Mouse (Mus musculus) kidney, adult 8-10 months (tissue): ENCODE measurements around the gene Akr1b8.
"Not testable (repeated sequence)": the region's sequence is repeated elsewhere in the genome, so short reads cannot be mapped to it uniquely, and the experiment has no call there.

Experiments
- DNase-seq, 2 experiments: peaks; one replicate each; pipeline ENCODE4 v3.0.0; 2022

Akr1b8 gene

DNA sequence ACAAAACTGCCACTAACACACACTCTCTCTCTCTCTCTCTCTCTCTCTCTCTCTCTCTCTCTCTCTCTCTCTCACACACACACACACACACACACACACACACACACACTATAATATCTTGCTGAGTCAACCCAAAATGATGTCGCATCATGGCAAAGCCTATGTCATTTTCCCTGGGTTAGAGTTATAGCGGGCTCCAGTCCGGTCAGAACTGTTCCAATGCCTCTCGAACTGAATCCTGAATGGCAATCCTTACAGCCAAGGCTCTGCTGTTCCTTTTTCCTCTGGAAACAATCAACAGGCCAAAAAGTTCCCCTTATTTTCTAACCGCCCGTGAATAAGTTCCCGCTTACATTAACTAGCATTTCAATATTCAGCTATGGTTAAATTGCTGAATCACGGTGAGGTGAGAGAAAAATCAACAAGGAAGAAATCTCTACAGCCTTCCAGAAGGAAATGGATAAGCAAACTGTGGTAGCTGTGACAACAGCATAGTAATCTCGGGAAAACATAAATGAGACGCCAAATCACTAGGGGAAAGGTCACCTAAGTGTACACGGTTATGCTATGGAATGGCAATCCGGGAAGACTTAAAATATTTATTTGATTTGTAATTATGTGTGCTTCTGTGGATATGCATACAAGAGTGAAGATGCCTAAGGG lies 3.8 kb upstream of the Akr1b8 start:
- no peak for DNase-seq

DNA sequence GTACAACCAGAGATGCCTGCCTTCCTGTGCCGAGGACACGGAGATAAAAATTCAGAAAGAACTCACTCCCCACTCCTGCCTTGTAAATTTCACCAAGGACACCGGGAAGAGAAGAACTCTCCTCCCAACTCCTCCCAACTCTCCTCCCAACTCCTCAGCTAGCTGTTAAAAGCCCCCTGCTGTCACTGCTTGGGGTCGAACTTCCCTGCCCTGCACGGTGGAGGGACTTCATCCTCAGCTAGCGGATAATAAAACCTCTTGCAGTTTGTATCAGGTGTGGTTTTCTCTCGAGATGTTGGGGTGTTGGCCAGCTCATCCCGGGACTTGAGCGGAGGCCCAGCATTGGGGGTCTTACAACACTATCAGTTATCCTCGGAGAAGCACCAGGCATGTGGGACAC lies 2.4 kb upstream of the Akr1b8 start:
- not testable (repeated sequence) for DNase-seq

DNA sequence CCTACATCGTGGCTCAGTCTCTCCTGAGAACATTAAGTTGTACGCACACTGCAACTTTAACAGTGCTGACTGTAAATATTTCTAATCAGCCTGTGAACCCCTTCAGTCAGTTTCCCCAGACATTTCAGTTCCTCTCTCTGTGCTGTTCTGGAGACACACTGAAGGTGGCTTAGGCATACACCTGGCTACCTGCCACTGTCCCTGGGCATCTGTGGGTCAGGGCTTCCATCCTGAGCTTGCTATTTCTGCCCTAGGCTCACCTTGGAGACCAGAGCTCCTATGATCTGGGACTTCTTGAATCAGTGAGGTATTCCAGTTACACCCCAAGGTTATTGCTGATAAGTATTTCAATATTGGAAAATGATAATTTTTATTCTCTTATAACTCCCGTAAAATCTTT lies 1.5 kb upstream of the Akr1b8 start:
- no peak for DNase-seq

DNA sequence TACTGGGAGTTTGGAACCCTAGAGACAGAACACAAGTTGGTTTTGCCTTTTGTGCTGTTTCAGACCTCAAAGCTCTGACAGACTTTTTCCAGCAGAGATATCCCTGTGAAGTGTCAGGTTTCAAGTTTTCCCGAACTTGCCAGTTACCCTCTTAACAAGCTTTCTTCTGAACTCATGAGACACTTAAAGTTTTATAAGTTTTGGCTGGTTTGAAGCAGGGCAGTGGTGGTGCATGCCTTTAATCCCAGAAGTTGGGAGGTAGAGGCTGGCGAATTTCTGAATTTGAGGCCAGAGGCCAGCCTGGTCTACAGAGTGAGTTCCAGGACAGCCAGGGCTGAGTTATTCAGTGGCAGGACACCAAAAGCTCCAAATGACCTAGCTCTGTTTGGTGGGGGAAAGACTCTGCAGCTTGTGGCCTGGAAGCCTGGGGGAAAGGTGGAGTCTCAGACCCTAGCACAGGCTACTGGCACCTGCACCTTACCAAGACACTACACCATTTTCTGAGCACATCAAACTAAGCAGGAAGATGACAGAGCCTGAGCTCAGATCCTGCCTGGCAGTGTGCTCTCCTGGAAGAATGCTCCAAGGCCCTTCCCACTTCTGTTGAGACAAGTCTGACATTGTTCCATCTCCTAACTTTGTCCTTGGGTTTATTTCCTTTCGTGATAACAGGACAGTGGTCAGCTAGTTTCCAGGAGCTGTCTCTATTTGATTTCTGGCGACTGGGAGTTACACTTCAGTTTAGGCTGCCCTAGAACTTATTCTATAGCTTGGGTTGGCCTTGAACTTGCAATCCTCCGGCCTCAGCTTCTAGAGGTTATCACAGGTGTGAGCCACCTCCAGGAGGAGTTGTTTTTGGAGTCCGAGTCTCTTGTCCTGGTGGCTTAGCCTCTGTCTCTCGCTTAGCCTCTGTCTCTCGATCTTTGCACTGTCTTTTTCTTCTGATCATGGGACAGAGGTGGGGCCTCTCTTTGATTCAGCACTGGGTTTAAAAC lies 732 bp downstream of the Akr1b8 start:
- no peak for DNase-seq

DNA sequence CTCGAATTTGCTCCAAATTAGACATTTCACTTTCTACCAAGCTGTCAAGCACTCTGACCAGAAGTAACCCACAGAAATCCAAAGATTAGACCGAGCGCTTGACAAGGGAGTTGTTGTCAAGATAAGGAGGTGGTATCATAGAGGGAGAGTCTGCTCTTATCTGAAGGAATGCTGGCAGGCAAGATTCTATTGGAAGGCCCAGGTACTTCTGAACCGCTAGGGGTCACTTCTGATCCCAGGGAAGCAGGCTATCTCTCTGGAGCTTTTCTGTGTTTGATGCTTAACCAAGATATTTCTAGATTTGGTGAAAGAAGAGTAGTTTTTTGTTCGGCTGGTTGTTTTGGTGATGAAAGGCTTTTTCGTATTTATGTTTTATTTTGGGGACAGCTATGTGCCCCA lies 1.4 kb downstream of the Akr1b8 start:
- no peak for DNase-seq

DNA sequence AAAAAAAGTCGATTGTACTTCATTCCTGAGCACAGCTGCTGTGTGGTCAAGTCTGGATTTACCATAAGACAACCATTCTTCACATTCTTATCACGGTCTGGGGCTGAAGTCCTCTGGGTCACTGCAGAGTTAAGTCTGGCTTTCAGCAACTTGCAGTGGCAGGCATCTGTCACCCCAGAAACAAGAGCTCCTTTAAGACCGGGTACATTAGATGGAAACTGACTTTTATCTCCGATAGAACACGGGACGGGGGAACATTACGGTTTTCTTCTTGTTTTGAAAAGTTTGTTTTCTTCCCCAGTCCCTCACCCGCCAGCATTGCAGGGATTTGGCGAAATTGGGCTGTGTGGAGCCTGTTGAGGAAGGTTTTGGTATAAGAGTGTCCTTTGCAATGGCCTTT lies 1.9 kb downstream of the Akr1b8 start:
- no peak for DNase-seq

DNA sequence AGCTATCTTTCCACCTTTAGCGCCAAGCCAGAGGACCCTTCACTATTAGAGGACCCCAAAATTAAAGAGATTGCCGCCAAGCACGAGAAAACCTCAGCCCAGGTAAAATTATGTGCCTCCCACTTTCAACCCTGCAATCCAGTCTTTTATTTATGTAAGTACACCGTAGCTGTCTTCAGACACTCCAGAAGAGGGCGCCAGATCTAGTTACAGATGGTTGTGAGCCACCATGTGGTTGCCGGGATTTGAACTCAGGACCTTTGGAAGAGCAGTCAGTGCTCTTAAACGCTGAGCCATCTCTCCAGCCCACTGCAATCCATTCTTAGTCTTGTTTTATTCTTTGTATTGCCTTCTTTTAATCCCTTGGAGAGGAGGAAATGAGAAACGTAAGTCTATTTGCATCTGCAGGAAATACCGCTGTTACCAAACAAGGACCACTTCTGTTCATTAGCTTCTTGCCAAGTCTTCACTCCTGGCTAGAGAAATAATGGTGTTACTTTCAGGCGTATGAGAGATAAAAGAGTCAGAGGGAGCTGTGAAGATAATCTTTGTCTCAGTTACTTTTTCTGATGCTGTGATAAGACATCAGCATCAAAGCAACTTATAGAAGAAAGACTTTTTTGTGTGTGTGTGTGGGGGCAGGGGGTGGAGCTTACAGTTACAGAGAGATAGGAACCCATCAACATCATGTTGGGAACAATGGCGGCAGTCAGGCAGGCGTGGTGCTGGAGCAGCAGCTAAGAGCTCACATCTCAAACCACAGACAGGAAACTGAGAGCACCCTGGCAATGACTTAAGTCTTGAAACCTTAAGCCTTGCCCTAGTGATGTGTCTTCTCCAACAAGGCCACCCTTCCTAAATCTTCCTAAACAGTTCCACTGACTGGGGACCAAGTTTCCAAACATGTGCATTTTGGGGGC lies 10.6 kb downstream of the Akr1b8 start:
- no peak for DNase-seq

DNA sequence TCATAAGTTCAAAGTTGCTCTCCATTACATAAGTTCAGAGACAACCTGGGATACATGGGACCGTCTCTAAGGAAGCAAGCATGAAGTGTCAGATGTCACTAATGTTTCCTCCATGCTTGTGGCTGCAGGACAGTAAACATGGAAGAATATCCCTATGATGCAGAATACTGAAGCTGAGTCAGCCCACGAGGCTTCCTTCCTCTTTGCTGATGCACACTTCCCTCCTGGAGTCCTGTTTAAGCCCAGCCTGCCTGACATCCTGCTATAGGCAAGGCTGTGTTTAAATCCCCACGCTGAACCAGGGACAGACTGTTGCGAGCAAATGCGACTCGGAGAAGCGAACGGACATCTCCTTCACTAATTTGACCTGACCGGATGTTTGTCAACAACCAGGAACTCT lies 14.1 kb downstream of the Akr1b8 start:
- DNase-seq = no peak

DNA sequence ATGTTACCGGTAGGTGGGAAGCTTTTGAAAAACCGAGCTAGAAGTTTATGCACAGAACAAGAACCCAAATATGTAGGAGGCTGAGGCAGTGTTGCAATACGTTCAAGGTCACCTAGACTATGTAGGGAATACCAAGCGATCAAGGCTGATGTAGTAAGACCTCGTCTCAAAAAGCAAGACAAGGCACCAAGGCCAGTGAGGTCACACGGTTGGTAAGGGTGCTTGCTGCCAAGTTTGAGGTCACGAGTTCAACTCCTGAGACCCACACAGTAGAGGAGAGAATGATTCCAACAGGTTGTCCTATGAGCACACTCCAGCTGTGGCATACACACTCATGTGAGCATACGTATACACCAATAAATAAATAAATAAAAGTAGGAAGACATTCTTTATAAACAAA lies 16.2 kb downstream of the Akr1b8 start:
- DNase-seq = no peak

DNA sequence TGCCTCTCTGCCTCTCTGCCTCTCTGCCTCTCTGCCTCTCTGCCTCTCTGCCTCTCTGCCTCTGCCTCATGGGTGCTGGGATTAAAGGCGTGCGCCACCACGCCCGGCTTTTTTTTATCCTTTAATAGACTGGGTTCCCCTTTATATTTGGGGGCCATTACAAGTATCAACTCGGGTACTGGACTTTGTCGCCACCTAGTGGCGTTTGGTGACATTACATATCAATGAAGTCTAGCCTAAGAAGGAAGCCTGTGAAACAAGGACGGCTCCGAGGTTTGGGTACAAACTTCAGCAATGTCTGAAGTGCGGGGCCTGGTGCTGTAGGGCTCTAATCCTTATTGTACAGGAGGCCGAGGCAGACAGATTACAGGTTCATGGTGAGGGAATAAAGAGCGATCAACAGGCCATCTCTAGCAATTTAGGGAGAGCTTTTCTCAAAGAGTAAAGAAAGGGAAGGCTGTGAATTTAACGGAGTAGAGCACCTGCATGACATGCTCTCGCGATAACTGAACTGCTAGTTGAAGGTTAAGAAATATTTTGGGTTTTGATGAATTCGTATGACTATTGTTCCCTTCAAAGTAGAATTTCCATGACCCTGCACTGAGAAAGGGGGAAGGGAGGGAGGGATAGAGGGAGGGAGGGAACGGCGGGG lies 17.9 kb downstream of the Akr1b8 start:
- DNase-seq = peak; percentile 59 to 88

DNA sequence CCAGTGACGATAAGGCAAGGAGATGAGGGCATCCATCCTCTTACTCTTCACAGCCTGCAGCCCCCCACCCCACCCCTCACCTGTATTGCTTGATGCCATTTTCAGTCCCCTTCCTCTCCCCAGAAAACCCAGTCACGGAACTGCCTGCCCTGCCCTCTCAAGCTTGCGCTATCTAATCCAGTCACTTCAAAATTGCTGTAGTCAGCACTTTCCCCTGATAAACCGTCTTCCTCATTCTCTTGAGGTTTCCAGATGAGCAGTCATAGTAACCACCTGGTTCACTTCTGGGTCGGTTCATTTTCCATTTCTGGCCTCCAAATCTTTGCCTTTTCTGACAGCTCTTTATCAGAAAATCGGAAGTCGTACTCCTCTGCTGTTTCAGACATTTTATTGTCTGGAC lies 19.9 kb downstream of the Akr1b8 start:
- no peak for DNase-seq

DNA sequence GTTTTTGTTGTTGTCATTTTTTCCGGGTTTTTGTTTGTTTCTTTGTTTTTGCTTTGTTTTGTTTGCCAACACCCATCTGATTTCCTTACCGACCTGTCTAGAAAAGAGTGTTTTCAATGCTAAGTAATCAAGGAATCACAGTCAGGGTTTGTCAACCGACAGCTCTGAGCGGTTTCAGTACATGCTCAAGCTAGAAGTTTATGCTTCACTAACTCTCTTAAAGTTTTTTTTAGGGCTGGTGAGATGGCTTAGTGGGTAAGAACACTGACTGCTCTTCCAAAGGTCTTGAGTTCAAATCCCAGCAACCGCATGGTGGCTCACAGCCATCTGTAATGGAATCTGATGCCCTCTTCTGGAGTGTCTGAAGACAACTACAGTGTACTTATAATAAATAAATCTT lies 22.0 kb downstream of the Akr1b8 start:
- DNase-seq = not testable (repeated sequence)

DNA sequence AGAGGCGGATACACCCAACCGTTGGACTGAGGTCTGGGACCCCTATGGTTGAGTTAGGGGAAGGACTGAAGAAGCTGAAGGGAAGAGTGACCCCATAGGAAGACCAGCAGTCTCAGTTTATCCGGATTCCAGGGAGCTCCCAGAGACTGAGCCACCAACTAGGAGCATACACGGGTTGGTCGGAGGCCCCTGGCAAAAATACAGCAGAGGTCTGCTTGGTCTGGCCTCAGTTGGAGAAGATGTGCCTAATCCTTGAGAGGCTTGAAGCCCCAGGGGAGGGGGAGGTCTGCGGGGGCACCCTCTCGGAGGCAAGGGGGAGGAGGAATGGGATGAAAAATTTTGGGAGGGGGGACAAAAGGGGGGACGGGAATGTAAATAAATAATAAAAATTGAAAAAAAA lies 29.5 kb downstream of the Akr1b8 start:
- DNase-seq = no peak

DNA sequence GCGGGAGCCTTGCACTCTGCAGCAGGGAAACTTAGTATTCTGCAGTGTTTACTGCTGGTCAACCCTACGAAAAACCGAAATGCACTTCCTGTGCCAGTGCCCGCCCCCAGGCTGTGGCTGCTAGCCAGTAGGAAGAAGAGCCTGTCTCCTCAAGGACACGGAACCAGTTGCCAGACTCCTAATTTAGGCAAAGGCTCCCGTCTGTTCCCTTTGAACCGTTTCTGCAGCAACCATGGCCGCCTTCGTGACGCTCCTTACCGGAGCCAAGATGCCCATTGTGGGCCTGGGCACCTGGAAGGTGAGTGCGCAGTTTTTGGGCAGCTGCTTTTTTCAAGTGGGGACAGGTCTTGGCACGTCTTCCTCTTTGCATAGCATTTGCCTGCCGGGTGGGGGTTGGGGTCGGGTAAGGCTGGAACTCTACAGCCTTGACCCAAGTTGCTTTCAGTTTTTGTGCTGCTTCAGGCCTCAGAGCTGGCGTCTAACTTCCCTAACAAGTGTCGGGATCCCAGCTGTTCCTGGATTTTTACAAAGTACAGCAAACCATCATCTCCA lies 30.3 kb downstream of the Akr1b8 start, which contains the start of gene Akr1b10:
Akr1b10 (plus strand) TSS at position 109 of the 552 bp plus-strand sequence.
- peak; percentile 87 to 90 for DNase-seq

DNA sequence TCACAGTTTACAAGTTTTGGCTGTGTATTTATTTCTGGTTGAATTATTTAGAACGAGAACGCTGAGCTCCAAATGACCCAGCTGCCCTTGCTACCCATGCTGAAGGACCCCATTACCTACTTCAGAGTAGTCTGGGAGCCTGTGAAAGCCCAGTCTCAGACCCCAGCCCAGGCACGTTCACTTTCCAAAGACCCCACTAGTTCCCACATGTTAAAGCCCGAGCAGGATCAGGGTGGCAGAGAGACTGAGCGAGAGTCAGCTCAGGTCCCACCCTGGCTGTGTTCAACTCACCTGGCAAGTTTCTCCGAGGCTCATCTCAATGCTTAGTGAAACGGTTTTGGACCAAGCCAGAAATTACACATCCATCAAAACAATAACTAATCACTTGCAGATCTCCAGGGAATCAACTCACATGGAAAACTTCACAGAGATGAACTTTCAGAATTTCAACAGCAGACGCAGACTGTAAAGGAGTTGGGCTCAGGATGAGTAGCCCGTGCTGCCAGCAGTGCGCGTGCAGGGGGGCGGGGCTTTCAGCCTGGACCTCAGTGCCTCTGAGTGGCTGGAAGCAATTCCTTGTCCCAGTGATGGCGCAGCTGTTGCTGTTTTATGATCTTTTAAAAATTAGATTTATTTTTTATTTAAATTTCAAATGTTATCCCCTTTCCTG lies 30.9 kb downstream of the Akr1b8 start:
- DNase-seq = peak; percentile 31 to 66

DNA sequence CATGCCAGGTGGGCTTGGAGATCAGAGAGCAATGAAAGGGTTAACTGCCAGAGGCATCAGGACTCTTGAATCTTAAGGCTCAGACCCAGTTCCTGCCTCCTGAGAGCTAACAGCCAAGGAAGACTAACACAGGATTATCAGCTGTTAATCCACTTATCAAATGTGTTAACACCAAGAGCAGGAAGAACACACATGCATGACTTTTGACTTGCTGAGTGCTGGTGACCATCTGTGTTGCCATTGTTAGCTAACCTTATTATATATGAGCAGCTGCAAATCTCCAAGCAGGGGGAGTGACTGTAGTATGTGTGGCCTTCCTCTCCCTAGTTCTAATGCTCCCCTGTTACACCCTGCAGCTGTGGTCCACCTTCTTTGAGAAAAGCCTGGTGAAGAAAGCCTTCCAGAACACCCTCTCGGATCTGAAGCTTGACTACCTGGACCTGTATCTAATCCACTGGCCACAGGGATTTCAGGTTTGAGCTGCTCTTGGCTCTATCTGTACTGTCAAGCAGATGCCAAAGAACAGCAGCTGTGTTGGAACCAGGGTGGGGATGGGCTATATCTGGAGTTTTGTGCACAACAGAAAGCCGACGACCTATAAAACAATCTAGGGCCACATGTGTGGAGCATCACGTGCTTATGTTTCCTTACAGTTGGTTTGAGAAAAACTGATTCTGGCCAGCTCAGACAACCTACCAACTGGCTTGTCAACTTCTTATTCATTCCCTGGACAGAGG lies 34.7 kb downstream of the Akr1b8 start:
- DNase-seq = no peak

DNA sequence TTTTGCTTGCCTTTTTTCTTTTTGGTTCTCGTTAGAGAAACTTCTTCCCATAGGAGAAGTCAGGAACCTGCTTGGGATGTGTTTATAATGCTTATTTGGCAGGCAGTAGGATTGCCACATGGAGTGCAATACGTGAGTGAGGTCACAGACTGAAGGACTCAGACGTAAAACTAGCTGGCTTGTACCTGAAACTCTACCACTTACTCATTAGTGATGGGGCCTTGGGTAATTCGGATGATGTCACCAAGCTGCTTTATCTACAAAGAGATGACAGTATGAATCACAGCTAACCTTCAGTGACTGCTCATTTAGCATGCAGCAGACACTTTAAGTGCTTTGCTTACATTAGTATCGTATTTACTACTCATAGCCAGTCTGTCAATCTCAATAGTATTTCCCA lies 42.0 kb downstream of the Akr1b8 start:
- DNase-seq = no peak

DNA sequence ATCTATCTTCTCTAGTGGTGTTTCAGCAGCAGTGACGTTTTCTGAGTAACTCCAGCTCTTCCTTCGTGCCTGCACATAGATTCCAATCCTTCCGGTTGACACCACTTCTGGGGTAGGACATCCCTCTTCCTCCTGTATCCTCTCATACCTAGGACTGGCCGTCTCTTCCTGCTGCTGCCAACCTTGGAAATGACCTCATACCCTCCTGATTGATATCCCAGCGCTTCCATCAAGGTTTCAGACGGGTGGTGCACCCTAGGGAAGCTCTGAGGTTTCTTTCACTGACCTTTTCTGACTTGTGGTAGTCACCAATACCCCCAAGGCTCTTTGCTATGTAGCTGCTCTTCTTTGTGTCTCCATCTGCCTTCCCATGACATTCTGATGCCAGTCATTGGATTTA lies 44.5 kb downstream of the Akr1b8 start:
- no peak for DNase-seq

DNA sequence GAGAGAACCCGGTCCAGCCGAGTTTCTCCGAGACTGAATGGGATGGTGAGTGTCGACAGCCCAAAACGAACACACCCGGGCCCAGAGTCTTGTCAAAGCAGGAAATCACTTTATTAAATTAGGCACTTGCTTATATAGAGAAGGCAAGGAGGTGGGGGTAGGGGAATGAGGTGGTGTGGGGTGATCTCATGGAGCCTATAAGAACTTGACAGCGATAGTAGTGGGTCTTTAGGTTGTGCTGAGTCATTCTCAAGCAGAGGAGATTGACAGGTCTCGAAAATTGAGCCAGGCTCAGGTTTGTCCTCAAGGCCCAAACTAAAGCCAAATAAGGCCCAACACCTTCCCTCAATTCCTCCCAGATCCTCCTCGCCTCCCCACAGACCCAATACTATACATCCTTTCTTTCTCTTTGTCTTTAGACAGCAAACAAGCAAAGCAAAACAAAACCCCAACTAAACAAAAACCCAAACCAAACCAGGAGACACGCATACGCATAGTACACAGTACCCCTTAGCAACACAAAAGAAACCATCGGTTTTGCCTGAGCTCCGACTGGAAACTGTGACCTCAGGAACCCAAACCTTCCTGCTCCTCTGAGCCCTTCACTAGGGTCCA lies 45.8 kb downstream of the Akr1b8 start:
- DNase-seq = no peak

DNA sequence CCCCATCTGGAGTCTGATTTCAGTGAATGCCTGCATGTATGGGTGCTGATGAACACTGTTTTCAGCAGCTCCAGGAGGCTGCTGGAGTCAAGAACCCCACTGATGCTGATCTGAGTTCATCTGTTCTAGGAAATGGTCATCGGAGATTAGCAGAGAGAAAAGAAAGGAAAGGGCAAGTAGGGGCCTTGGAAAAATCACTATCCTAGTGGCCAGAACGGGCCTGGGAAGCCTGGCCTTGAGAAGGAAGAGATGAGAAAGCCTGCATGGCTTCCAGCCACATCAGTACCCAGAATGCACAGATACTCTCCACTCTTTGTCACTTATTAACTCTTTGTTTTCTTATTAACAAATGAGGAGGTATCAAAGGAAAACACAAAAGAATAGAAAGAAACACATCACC lies 46.8 kb downstream of the Akr1b8 start:
- no peak for DNase-seq
